In genomic region chr5:146722226-146722625, GRCm38 (mm10) we compare ENCODE assay signal across 14 mouse cellular contexts.
DNase-seq lines count a peak whose midpoint lies in the region; ATAC-seq and TF ChIP-seq lines count a peak whose summit lies in the region.
"Had no signal": no experiment of that assay in that cellular context is flagged by ENCODE, and none has a peak within 500 bp of the region (broad histone marks: within the 10 kb centered on the region; RNA-seq: fewer than 3 reads in every experiment).

No protein-coding gene starts in this region.

- no peak for TF ChIP-seq CTCF in hindbrain, postnatal 0 days (IDR thresholded peaks at IDR 0.05; ENCODE audit: low read depth)

- peak; percentile 23 for DNase-seq in embryo, embryonic 10 days (ENCODE audit: low spot score)
- no peak for DNase-seq in embryo, embryonic 10.5 days (ENCODE audit: low spot score)
- DNase-seq in hindbrain, postnatal 0 days (ENCODE audit: low spot score) = peak; percentile 56
- DNase-seq in right cerebral cortex, adult 18-20 months = peak; percentile 44
- DNase-seq in right cerebral cortex, postnatal 25 days = no peak
- DNase-seq in retina, postnatal 1 day = no peak
- DNase-seq: gastrocnemius, postnatal 25 days; lung, postnatal 10 days; midbrain, embryonic 14.5 days had no signal

- WGBS in hindbrain, postnatal 0 days = 56% methylated on average over 14 of the region's 14 CpGs
- WGBS in hindbrain, embryonic 16.5 days = 58% methylated on average over 14 of the region's 14 CpGs
- 22% methylated on average over 14 of the region's 14 CpGs for WGBS in kidney, embryonic 16.5 days

- H3K27ac ChIP-seq in hindbrain, postnatal 0 days = no peak overlapping the region
- no peak overlapping the region for H3K27ac ChIP-seq in hindbrain, embryonic 16.5 days (ENCODE audit: low read depth, low read length)
- no peak overlapping the region for H3K27ac ChIP-seq in kidney, embryonic 16.5 days (ENCODE audit: low read length)
- H3K27ac ChIP-seq: hindbrain, embryonic 15.5 days; limb, embryonic 15.5 days had no signal

- H3K9ac ChIP-seq in hindbrain, postnatal 0 days (replicated peaks; ENCODE audit: low read length) = no peak overlapping the region
- H3K9ac ChIP-seq in hindbrain, embryonic 16.5 days (ENCODE audit: low read depth, low read length) = no peak overlapping the region
- no peak overlapping the region for H3K9ac ChIP-seq in kidney, embryonic 16.5 days (replicated peaks; ENCODE audit: low read length)
- H3K9ac ChIP-seq: hindbrain, embryonic 15.5 days; limb, embryonic 15.5 days had no signal

- 0 out of 2 replicates have a peak, but pooled peaks have one; percentile 27 for ATAC-seq in hindbrain, postnatal 0 days
- ATAC-seq in hindbrain, embryonic 16.5 days = no peak
- ATAC-seq in kidney, embryonic 16.5 days (ENCODE audit: low FRiP score, low TSS enrichment) = no peak

- H3K36me3 ChIP-seq in hindbrain, postnatal 0 days (ENCODE audit: insufficient read depth, low read length) = no peaks in the 10 kb centered on the region
- H3K36me3 ChIP-seq in hindbrain, embryonic 16.5 days (ENCODE audit: control insufficient read depth, insufficient read depth, low read length) = no peaks in the 10 kb centered on the region
- no peaks in the 10 kb centered on the region for H3K36me3 ChIP-seq in kidney, embryonic 16.5 days (ENCODE audit: insufficient read depth, low read length)
- H3K36me3 ChIP-seq: G1E; hindbrain, embryonic 15.5 days; limb, embryonic 15.5 days had no signal

- H3K4me2 ChIP-seq in hindbrain, postnatal 0 days (ENCODE audit: low read depth, low read length) = no peak overlapping the region
- H3K4me2 ChIP-seq in hindbrain, embryonic 16.5 days (ENCODE audit: low read length) = no peak overlapping the region
- H3K4me2 ChIP-seq in kidney, embryonic 16.5 days (replicated peaks; ENCODE audit: low read depth, low read length) = no peak overlapping the region; the same call in 1 of the 2 replicates
- H3K4me2 ChIP-seq: hindbrain, embryonic 15.5 days; limb, embryonic 15.5 days had no signal

- no peak overlapping the region for H3K4me3 ChIP-seq in hindbrain, postnatal 0 days (ENCODE audit: low read length)
- H3K4me3 ChIP-seq in hindbrain, embryonic 16.5 days (ENCODE audit: low read length) = no peak overlapping the region
- H3K4me3 ChIP-seq in kidney, embryonic 16.5 days (ENCODE audit: low read length) = no peak overlapping the region
- H3K4me3 ChIP-seq: hindbrain, embryonic 15.5 days; limb, embryonic 15.5 days had no signal

- H3K9me3 ChIP-seq in hindbrain, postnatal 0 days (ENCODE audit: low read length) = no peaks in the 10 kb centered on the region
- no peaks in the 10 kb centered on the region for H3K9me3 ChIP-seq in hindbrain, embryonic 16.5 days (ENCODE audit: control insufficient read depth, low read length)
- H3K9me3 ChIP-seq in kidney, embryonic 16.5 days (ENCODE audit: low read length) = peaks cover 9% of the 10 kb centered on the region; the same call in 1 of the 2 replicates
- H3K9me3 ChIP-seq: G1E; hindbrain, embryonic 15.5 days; limb, embryonic 15.5 days had no signal

- no peaks in the 10 kb centered on the region for H3K27me3 ChIP-seq in hindbrain, postnatal 0 days (ENCODE audit: insufficient read depth, low read length)
- H3K27me3 ChIP-seq in hindbrain, embryonic 16.5 days (replicated peaks; ENCODE audit: control insufficient read depth, insufficient read depth, low read length) = no peaks in the 10 kb centered on the region
- no peaks in the 10 kb centered on the region for H3K27me3 ChIP-seq in kidney, embryonic 16.5 days (ENCODE audit: insufficient read depth, low read length)
- H3K27me3 ChIP-seq: hindbrain, embryonic 15.5 days; limb, embryonic 15.5 days had no signal

- H3K4me1 ChIP-seq in hindbrain, postnatal 0 days (ENCODE audit: insufficient read depth, low read length) = peaks cover 4% of the 10 kb centered on the region; the same call in 1 of the 2 replicates
- H3K4me1 ChIP-seq in hindbrain, embryonic 16.5 days (ENCODE audit: control insufficient read depth, insufficient read depth, low read depth, low read length) = no peaks in the 10 kb centered on the region; the same call in 1 of the 2 replicates
- peaks cover 9% of the 10 kb centered on the region; the same call in 1 of the 2 replicates for H3K4me1 ChIP-seq in kidney, embryonic 16.5 days (ENCODE audit: insufficient read depth, low read length)
- H3K4me1 ChIP-seq: limb, embryonic 15.5 days had no signal

Comparison
In these comparisons a context has a peak if more than half of its experiments do, and no peak if none do; other contexts are left out.
1. DNase-seq: peak in embryo, embryonic 10 days (single experiment), hindbrain, postnatal 0 days (single experiment) and right cerebral cortex, adult 18-20 months (single experiment); none in embryo, embryonic 10.5 days (single experiment), right cerebral cortex, postnatal 25 days (single experiment) and retina, postnatal 1 day (single experiment).